Mouse (Mus musculus) thymus, adult 2 months (tissue): ENCODE measurements around the gene Pdcd10.

Experiments
- CTCF ChIP-seq: fragments of 200-500 bp; IDR thresholded peaks from 2 replicates; pipeline ENCODE4 v1.5.1; 2012; ENCODE audit warnings: mild to moderate bottlenecking, control low read depth, low read length, moderate library complexity, borderline replicate concordance; ENCODE audit not compliant: control insufficient read depth, poor library complexity, insufficient read depth; ENCODE audit errors: extremely low read depth
- POLR2A ChIP-seq: fragments of 200-500 bp; IDR thresholded peaks from 2 replicates; pipeline ENCODE4 v1.6.1; 2012; ENCODE audit warnings: mild to moderate bottlenecking, low read length, control low read depth, moderate library complexity; ENCODE audit not compliant: control insufficient read depth, poor library complexity, insufficient read depth; ENCODE audit errors: extremely low read depth

GRCm38 (mm10) chr3:75583293-75583692, 26.6 kb upstream of the Pdcd10 start:
- TF ChIP-seq POLR2A, result no peak
- TF ChIP-seq CTCF, result no peak
